Mouse (Mus musculus) heart, embryonic 15.5 days (tissue): ENCODE measurements at regions not wholly inside any gene's neighbourhood (a gene's known extent, or its start where the extent isn't known, plus 50 kb on each side); places are given as distances from the start of the nearest gene placed in this dataset.

Experiments used
- ATAC-seq: fragments of 200-750 bp; cut with Nextera tagmentation; replicated peaks from 2 replicates; pipeline ENCODE4 v1.8.0; 2017; ENCODE audit warnings: low read depth, moderate TSS enrichment; ENCODE audit not compliant: insufficient number of reproducible peaks, insufficient read depth, low FRiP score
- H3K27ac ChIP-seq: fragments of 300-500 bp; sonication (generic); 2 replicates; pipeline ENCODE4 v1.5.1; 2015; ENCODE audit warnings: mild to moderate bottlenecking, inconsistent platforms
- H3K27me3 ChIP-seq: fragments of 300-500 bp; sonication (generic); 2 replicates; pipeline ENCODE4 v1.6.1; 2015; ENCODE audit warnings: inconsistent platforms
- H3K36me3 ChIP-seq: fragments of 300-500 bp; sonication (generic); 2 replicates; pipeline ENCODE4 v1.6.1; 2015; ENCODE audit warnings: mild to moderate bottlenecking, inconsistent platforms
- H3K4me1 ChIP-seq: fragments of 300-500 bp; sonication (generic); replicated peaks from 2 replicates; pipeline ENCODE4 v1.6.1; 2015; ENCODE audit warnings: inconsistent platforms
- H3K4me2 ChIP-seq: fragments of 300-500 bp; sonication (generic); 2 replicates; pipeline ENCODE4 v1.6.1; 2015; ENCODE audit warnings: inconsistent platforms, mild to moderate bottlenecking, moderate library complexity
- H3K4me3 ChIP-seq: fragments of 300-500 bp; sonication (generic); 2 replicates; pipeline ENCODE4 v1.5.1; 2015; ENCODE audit warnings: mild to moderate bottlenecking, inconsistent platforms
- H3K9ac ChIP-seq: fragments of 300-500 bp; sonication (generic); 2 replicates; pipeline ENCODE4 v1.6.1; 2015; ENCODE audit warnings: mild to moderate bottlenecking, inconsistent platforms
- H3K9me3 ChIP-seq: fragments of 300-500 bp; sonication (generic); replicated peaks from 2 replicates; pipeline ENCODE4 v1.6.1; 2016; ENCODE audit warnings: inconsistent platforms
- WGBS: fragments of 180-500 bp; shearing (Covaris S2); methylation state at CpG from one replicate; pipeline ENCODE4 v1.1.7; 2015; ENCODE audit warnings: mixed read lengths; 5-methylcytosine and 5-hydroxymethylcytosine counted together

GRCm38 (mm10) chr16:90610097-90610808, 117.0 kb downstream of the Mis18a start:
- no peak overlapping the region for H3K9ac ChIP-seq
- H3K4me1 ChIP-seq, result no peaks in the 10 kb centered on the region
- H3K27me3 ChIP-seq, result no peaks in the 10 kb centered on the region
- H3K4me3 ChIP-seq, result no peak overlapping the region
- no peak overlapping the region for H3K4me2 ChIP-seq
- H3K27ac ChIP-seq, result no peak overlapping the region
- WGBS, result 83% methylated on average over 22 of the region's 22 CpGs
- no peaks in the 10 kb centered on the region for H3K9me3 ChIP-seq
- H3K36me3 ChIP-seq, result no peaks in the 10 kb centered on the region
- no peak for ATAC-seq

GRCm38 (mm10) chr16:90599329-90599870, 127.8 kb downstream of the Mis18a start:
- Histone ChIP-seq H3K4me3 (no peak overlapping the region), H3K27ac (no peak overlapping the region), H3K36me3 (no peaks in the 10 kb centered on the region), H3K9me3 (no peaks in the 10 kb centered on the region), H3K27me3 (no peaks in the 10 kb centered on the region), H3K4me1 (no peaks in the 10 kb centered on the region), H3K9ac (no peak overlapping the region), H3K4me2 (no peak overlapping the region)
- ATAC-seq, result no peak
- WGBS, result 52% methylated on average over 7 of the region's 7 CpGs

DNA sequence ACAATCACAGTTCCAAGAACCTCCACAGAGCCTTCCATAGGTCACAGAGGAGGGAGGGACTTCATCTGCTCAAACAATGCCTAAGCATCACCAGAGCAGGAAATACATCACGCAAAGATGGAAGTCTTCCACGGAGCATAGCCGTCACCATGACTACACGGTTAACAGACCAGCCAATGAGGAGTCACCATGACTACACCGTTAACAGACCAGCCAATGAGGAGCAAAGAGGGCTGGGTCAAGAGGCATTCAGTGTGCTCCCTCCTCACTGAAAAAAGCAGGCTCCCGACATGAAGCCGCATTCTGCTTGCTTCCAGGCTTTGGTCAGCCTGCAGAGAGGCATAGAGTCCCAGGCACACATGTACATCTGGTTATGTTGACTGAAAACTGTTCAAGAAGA, 128.5 kb downstream of the Mis18a start:
- no peaks in the 10 kb centered on the region for H3K9me3 ChIP-seq
- no peak overlapping the region for H3K9ac ChIP-seq
- no peak overlapping the region for H3K27ac ChIP-seq
- no peak overlapping the region for H3K4me3 ChIP-seq
- H3K4me2 ChIP-seq, result no peak overlapping the region
- 77% methylated on average over 7 of the region's 7 CpGs for WGBS
- H3K27me3 ChIP-seq, result no peaks in the 10 kb centered on the region
- no peaks in the 10 kb centered on the region for H3K4me1 ChIP-seq
- no peaks in the 10 kb centered on the region for H3K36me3 ChIP-seq
- no peak for ATAC-seq

DNA sequence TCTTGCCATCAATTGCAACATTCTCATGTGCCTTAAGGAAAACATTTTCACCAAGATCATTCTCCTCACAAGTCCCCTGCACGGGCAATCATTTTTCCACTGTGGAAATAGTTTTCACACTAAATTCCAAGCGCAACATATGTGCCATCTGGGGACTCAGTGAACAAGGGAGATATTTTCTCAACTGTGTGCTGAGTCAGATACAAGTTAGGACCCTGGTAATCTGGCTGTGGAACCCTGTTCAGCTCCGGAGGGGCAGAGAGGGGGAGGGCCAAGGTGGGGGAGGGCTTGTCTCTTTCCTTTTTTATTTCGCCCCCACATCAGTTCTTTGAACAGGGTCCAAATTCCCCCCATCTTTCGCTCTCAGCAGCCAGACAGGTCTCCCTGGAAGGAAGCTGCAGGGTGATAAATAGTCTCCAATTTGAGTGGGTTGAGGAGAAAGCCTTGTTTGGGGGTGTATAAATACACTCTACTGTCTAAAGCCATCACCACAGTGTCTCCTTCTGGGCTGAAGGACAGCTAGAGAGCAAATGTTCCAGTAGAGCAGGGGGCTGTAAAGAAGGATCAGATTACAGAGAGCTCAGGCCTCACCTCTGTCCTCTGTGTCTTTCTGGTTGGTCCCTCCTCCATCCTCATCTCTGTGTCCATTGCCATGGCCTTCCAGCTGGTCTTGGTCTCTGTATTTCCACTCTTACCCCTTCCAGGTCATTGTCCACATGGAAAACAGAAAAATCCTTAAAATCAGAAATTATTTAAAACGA, 134.3 kb downstream of the Mis18a start:
- WGBS, result 66% methylated on average over 6 of the region's 6 CpGs
- H3K27ac ChIP-seq, result no peak overlapping the region
- H3K4me1 ChIP-seq, result no peaks in the 10 kb centered on the region
- no peaks in the 10 kb centered on the region for H3K27me3 ChIP-seq
- H3K36me3 ChIP-seq, result no peaks in the 10 kb centered on the region
- no peak overlapping the region for H3K4me2 ChIP-seq
- H3K4me3 ChIP-seq, result no peak overlapping the region
- H3K9me3 ChIP-seq, result peaks cover 6% of the 10 kb centered on the region; the same call in 1 of the 2 replicates
- no peak for ATAC-seq
- no peak overlapping the region for H3K9ac ChIP-seq

GRCm38 (mm10) chr16:90585171-90585570, 142.0 kb downstream of the Mis18a start:
- Histone ChIP-seq H3K4me2 (no peak overlapping the region), H3K9me3 (peaks cover 6% of the 10 kb centered on the region; the same call in 1 of the 2 replicates), H3K4me3 (no peak overlapping the region), H3K4me1 (peaks cover 3% of the 10 kb centered on the region), H3K27me3 (no peaks in the 10 kb centered on the region), H3K36me3 (no peaks in the 10 kb centered on the region), H3K27ac (no peak overlapping the region), H3K9ac (no peak overlapping the region)
- no peak for ATAC-seq
- WGBS, result 75% methylated on average over 7 of the region's 7 CpGs

- no peaks in the 10 kb centered on the region for H3K36me3 ChIP-seq
- no peaks in the 10 kb centered on the region for H3K9me3 ChIP-seq
- no peak overlapping the region for H3K27ac ChIP-seq
- no peaks in the 10 kb centered on the region for H3K27me3 ChIP-seq
- 31% methylated on average over 8 of the region's 8 CpGs for WGBS
- no peak overlapping the region for H3K4me3 ChIP-seq
- no peak for ATAC-seq
- peaks cover 3% of the 10 kb centered on the region for H3K4me1 ChIP-seq
- no peak overlapping the region for H3K4me2 ChIP-seq
- H3K9ac ChIP-seq, result no peak overlapping the region
These were observed 146.8 kb downstream of the Mis18a start for GRCm38 (mm10) chr16:90580411-90580810.

GRCm38 (mm10) chr16:90571107-90571506, 156.1 kb downstream of the Mis18a start:
- Histone ChIP-seq H3K27me3 (no peaks in the 10 kb centered on the region), H3K4me1 (no peaks in the 10 kb centered on the region), H3K9me3 (no peaks in the 10 kb centered on the region), H3K4me2 (no peak overlapping the region), H3K4me3 (no peak overlapping the region), H3K27ac (no peak overlapping the region), H3K9ac (no peak overlapping the region), H3K36me3 (no peaks in the 10 kb centered on the region)
- no peak for ATAC-seq

DNA sequence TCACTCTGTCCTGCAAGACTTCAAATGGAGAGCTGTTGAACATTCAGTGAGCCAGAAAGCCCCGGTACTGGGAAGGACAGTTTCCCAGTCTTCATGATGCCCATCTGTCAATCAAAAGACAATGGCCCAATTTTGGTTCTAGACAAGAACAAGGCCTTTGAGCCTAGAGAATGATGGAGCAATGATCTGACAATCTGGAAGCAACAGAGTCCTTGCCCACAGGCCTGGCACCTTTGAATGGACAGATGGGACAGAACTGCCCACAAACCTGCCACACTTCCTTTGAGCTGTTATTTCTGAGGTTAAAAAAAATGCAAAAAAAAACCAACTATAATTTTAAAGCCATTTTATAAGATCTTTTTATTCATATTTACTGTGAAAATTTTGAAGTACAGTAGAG, 157.4 kb downstream of the Mis18a start:
- no peak overlapping the region for H3K4me2 ChIP-seq
- no peaks in the 10 kb centered on the region for H3K27me3 ChIP-seq
- no peak overlapping the region for H3K4me3 ChIP-seq
- H3K27ac ChIP-seq, result no peak overlapping the region
- no peak for ATAC-seq
- WGBS, result 79% methylated on average over 1 of the region's 1 CpGs
- H3K36me3 ChIP-seq, result no peaks in the 10 kb centered on the region
- no peak overlapping the region for H3K9ac ChIP-seq
- no peaks in the 10 kb centered on the region for H3K9me3 ChIP-seq
- H3K4me1 ChIP-seq, result no peaks in the 10 kb centered on the region

GRCm38 (mm10) chr16:90565182-90565581, 162.0 kb downstream of the Mis18a start:
- H3K36me3 ChIP-seq, result no peaks in the 10 kb centered on the region
- H3K4me2 ChIP-seq, result no peak overlapping the region
- no peak overlapping the region for H3K9ac ChIP-seq
- no peaks in the 10 kb centered on the region for H3K27me3 ChIP-seq
- H3K27ac ChIP-seq, result no peak overlapping the region
- no peaks in the 10 kb centered on the region for H3K4me1 ChIP-seq
- no peaks in the 10 kb centered on the region for H3K9me3 ChIP-seq
- WGBS, result 61% methylated on average over 2 of the region's 2 CpGs
- ATAC-seq, result no peak
- no peak overlapping the region for H3K4me3 ChIP-seq

DNA sequence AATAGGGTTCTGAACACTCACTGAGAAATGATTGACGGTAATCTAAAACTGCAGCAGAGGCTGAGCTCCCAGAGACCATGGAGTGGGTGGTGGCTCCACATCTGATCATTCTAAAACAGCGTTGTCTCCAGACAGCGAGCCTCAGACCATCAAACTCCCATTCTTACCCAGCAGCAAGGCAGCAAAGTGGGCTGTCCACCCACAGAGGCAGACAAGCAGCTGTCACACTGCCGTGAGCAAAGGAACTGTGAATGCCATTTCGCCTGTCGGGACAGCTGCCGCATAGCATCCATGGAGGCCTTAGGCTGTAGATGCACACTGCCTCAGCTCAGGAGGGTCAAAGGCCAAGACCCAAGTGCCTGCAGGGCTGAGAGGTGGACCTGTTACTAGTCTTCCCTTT, 167.3 kb downstream of the Hunk start:
- no peak overlapping the region for H3K27ac ChIP-seq
- H3K4me1 ChIP-seq, result peaks cover 3% of the 10 kb centered on the region; the same call in 1 of the 2 replicates
- H3K36me3 ChIP-seq, result no peaks in the 10 kb centered on the region
- H3K27me3 ChIP-seq, result peaks cover 5% of the 10 kb centered on the region; the same call in 1 of the 2 replicates
- no peak for ATAC-seq
- H3K4me3 ChIP-seq, result no peak overlapping the region
- H3K4me2 ChIP-seq, result no peak overlapping the region
- no peak overlapping the region for H3K9ac ChIP-seq
- no peaks in the 10 kb centered on the region for H3K9me3 ChIP-seq
- 86% methylated on average over 7 of the region's 7 CpGs for WGBS

DNA sequence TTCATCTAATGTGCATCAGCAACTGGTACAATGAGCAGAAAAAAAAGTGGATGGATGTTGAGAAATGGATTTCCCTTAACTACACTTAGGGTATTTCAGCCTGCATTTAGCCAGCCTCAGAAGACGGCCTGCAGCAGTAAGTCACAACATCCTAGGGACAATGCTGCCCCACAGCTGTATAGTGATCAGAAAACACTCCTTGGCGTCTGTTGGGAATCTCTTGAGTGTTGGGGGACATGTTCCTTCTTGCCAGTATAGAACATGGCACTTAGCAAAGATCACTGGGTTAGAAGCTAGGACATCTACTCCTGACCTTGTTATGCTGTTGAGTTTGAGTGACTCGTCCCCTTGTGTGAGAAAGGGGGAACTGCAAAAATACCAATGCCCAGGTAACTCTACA, 165.2 kb downstream of the Hunk start:
- H3K27ac ChIP-seq, result no peak overlapping the region
- no peaks in the 10 kb centered on the region for H3K9me3 ChIP-seq
- no peak overlapping the region for H3K4me3 ChIP-seq
- H3K4me1 ChIP-seq, result peaks cover 3% of the 10 kb centered on the region; the same call in 1 of the 2 replicates
- 68% methylated on average over 3 of the region's 3 CpGs for WGBS
- H3K4me2 ChIP-seq, result no peak overlapping the region
- no peaks in the 10 kb centered on the region for H3K36me3 ChIP-seq
- H3K9ac ChIP-seq, result no peak overlapping the region
- H3K27me3 ChIP-seq, result peaks cover 12% of the 10 kb centered on the region
- no peak for ATAC-seq
